Mouse (Mus musculus) cerebral cortex, adult 2 months (tissue): Measurements from ENCODE around the gene Prkca.

Experiments
- WGBS: fragments of 180-500 bp; shearing (Covaris S2); methylation state at CpG from one replicate; pipeline ENCODE4 v1.1.7; 2018; 5-methylcytosine and 5-hydroxymethylcytosine counted together

Gene Prkca

GRCm38 (mm10) chr11:108343789-108344462, at the start of gene Prkca:
TSS of gene Prkca (minus strand) at chr11:108343928.
- 1% methylated on average over 57 of the region's 63 CpGs for WGBS

GRCm38 (mm10) chr11:108385666-108386024, 41.9 kb upstream of the Prkca start:
- WGBS = 91% methylated on average over 1 of the region's 1 CpGs

GRCm38 (mm10) chr11:108384920-108385665, 41.4 kb upstream of the Prkca start:
- 76% methylated on average over 4 of the region's 4 CpGs for WGBS

GRCm38 (mm10) chr11:108382664-108383063, 38.9 kb upstream of the Prkca start:
- WGBS = 88% methylated on average over 3 of the region's 3 CpGs

- WGBS = 45% methylated on average over 4 of the region's 4 CpGs
Measured at GRCm38 (mm10) chr11:108378363-108378751, 34.6 kb upstream of the Prkca start.

- WGBS = 8% methylated on average over 19 of the region's 19 CpGs
Measured at GRCm38 (mm10) chr11:108377680-108378362, 34.1 kb upstream of the Prkca start.

GRCm38 (mm10) chr11:108376815-108377214, 33.1 kb upstream of the Prkca start:
- WGBS = 96% methylated on average over 7 of the region's 7 CpGs

GRCm38 (mm10) chr11:108367046-108367445, 23.3 kb upstream of the Prkca start:
- WGBS = 73% methylated on average over 1 of the region's 1 CpGs

- WGBS = 83% methylated on average over 7 of the region's 7 CpGs
Measured at GRCm38 (mm10) chr11:108365600-108365999, 21.9 kb upstream of the Prkca start.

- 50% methylated on average over 7 of the region's 7 CpGs for WGBS
Measured at GRCm38 (mm10) chr11:108364945-108365589, 21.3 kb upstream of the Prkca start.

- 88% methylated on average over 4 of the region's 4 CpGs for WGBS
Measured at GRCm38 (mm10) chr11:108363991-108364390, 20.3 kb upstream of the Prkca start.

- 96% methylated on average over 5 of the region's 5 CpGs for WGBS
Measured at GRCm38 (mm10) chr11:108362965-108363364, 19.2 kb upstream of the Prkca start.

- 91% methylated on average over 4 of the region's 4 CpGs for WGBS
Measured at GRCm38 (mm10) chr11:108360983-108361382, 17.3 kb upstream of the Prkca start.

- WGBS = 91% methylated on average over 6 of the region's 6 CpGs
Measured at GRCm38 (mm10) chr11:108358911-108359310, 15.2 kb upstream of the Prkca start.

GRCm38 (mm10) chr11:108356020-108356419, 12.3 kb upstream of the Prkca start:
- WGBS = 82% methylated on average over 4 of the region's 4 CpGs

GRCm38 (mm10) chr11:108352842-108353388, 9.2 kb upstream of the Prkca start:
- 95% methylated on average over 10 of the region's 10 CpGs for WGBS

- WGBS = 82% methylated on average over 4 of the region's 4 CpGs
Measured at GRCm38 (mm10) chr11:108350799-108351198, 7.1 kb upstream of the Prkca start.

GRCm38 (mm10) chr11:108345321-108345720, 1.6 kb upstream of the Prkca start:
- 90% methylated on average over 2 of the region's 2 CpGs for WGBS

- WGBS = 71% methylated on average over 8 of the region's 8 CpGs
Measured at GRCm38 (mm10) chr11:108344759-108345158, 1.0 kb upstream of the Prkca start.

- WGBS = under 1% methylated on average over 73 of the region's 75 CpGs
Measured at GRCm38 (mm10) chr11:108342781-108343768, 653 bp downstream of the Prkca start, which contains the start of gene Apoh. TSS of gene Apoh (plus strand) at chr11:108343354.

- 28% methylated on average over 8 of the region's 8 CpGs for WGBS
Measured at GRCm38 (mm10) chr11:108341783-108342182, 1.9 kb downstream of the Prkca start.
